Comparison of ENCODE assay signal across 8 mouse cellular contexts in genomic region chr8:105473816-105474606, GRCm38 (mm10). TPM values are rescaled to one million over a fixed set of nuclear protein-coding genes. Genes with fewer than 3 reads are reported as not detected.
DNase-seq lines count a peak whose midpoint lies in the region; ATAC-seq lines count a peak whose summit lies in the region.

No protein-coding gene starts in this region.

- DNase-seq in cerebellum, postnatal 10 days, result peak; percentile 65
- no peak for DNase-seq in cerebellum, adult 18-20 months
- peak; percentile 69 for DNase-seq in embryonic facial prominence, embryonic 11.5 days (ENCODE audit: low spot score)
- DNase-seq in kidney, postnatal 25 days, result peak; percentile 65 to 84
- no peak for DNase-seq in left cerebral cortex, adult 18-20 months (ENCODE audit: low spot score in 2 of 2)

- H3K36me3 ChIP-seq in embryonic facial prominence, embryonic 11.5 days (replicated peaks; ENCODE audit: control insufficient read depth, insufficient read depth, low read depth, low read length), result no peaks in the 10 kb centered on the region
- H3K36me3 ChIP-seq in heart, embryonic 14.5 days (ENCODE audit: control insufficient read depth, insufficient read depth, low read length), result 0 out of 2 replicates have a peak, but pooled peaks cover 9% of the 10 kb centered on the region
- no peaks in the 10 kb centered on the region for H3K36me3 ChIP-seq in midbrain, embryonic 12.5 days

- H3K4me2 ChIP-seq in embryonic facial prominence, embryonic 11.5 days (ENCODE audit: low read depth, low read length), result 0 out of 2 replicates have a peak overlapping the region, but pooled peaks have one; percentile 10
- H3K4me2 ChIP-seq in heart, embryonic 14.5 days (ENCODE audit: low read length), result peak overlapping the region; percentile 19
- peak overlapping the region; percentile 19 for H3K4me2 ChIP-seq in midbrain, embryonic 12.5 days (replicated peaks)

- no peak overlapping the region for H3K9ac ChIP-seq in embryonic facial prominence, embryonic 11.5 days (replicated peaks; ENCODE audit: low read length)
- H3K9ac ChIP-seq in heart, embryonic 14.5 days (ENCODE audit: low read length), result no peak overlapping the region
- H3K9ac ChIP-seq in midbrain, embryonic 12.5 days (replicated peaks), result peak overlapping the region; percentile 46; the same call in 1 of the 2 replicates

- peaks cover 11% of the 10 kb centered on the region for H3K4me1 ChIP-seq in embryonic facial prominence, embryonic 11.5 days (ENCODE audit: control insufficient read depth, insufficient read depth, low read length)
- H3K4me1 ChIP-seq in heart, embryonic 14.5 days (ENCODE audit: control insufficient read depth in 2 of 2, insufficient read depth in 2 of 2, low read length in 2 of 2), result peaks cover 38 to 53% of the 10 kb centered on the region in 2 experiments
- peaks cover 58% of the 10 kb centered on the region for H3K4me1 ChIP-seq in midbrain, embryonic 12.5 days

- no peaks in the 10 kb centered on the region for H3K9me3 ChIP-seq in embryonic facial prominence, embryonic 11.5 days (replicated peaks; ENCODE audit: control insufficient read depth, low read length)
- H3K9me3 ChIP-seq in heart, embryonic 14.5 days (ENCODE audit: control insufficient read depth, low read length), result no peaks in the 10 kb centered on the region
- no peaks in the 10 kb centered on the region for H3K9me3 ChIP-seq in midbrain, embryonic 12.5 days

- no peak for ATAC-seq in embryonic facial prominence, embryonic 11.5 days (replicated peaks; ENCODE audit: insufficient number of reproducible peaks, low FRiP score, low TSS enrichment, low read depth)
- no peak for ATAC-seq in heart, embryonic 14.5 days (ENCODE audit: insufficient number of reproducible peaks, insufficient read depth, low FRiP score, low read depth)
- no peak for ATAC-seq in midbrain, embryonic 12.5 days (ENCODE audit: low FRiP score, low read depth)
- ATAC-seq in activated CD4-positive, CD25-positive, alpha-beta regulatory T cell, adult 4 months, result no peak

- 25% methylated on average over 17 of the region's 17 CpGs for WGBS in embryonic facial prominence, embryonic 11.5 days
- WGBS in heart, embryonic 14.5 days, result 35% methylated on average over 17 of the region's 17 CpGs
- WGBS in midbrain, embryonic 12.5 days, result 27% methylated on average over 17 of the region's 17 CpGs

- H3K27ac ChIP-seq in embryonic facial prominence, embryonic 11.5 days (replicated peaks; ENCODE audit: low read depth, low read length), result no peak overlapping the region
- no peak overlapping the region for H3K27ac ChIP-seq in heart, embryonic 14.5 days (replicated peaks in 1 of 2; ENCODE audit: control insufficient read depth in 1 of 2, insufficient read depth in 1 of 2, low read depth in 2 of 2, low read length in 2 of 2)
- peak overlapping the region; percentile 44 for H3K27ac ChIP-seq in midbrain, embryonic 12.5 days (replicated peaks)

- peaks cover 22% of the 10 kb centered on the region for H3K27me3 ChIP-seq in embryonic facial prominence, embryonic 11.5 days (ENCODE audit: control insufficient read depth, insufficient read depth, low read length)
- 0 out of 2 replicates have a peak, but pooled peaks cover 3% of the 10 kb centered on the region for H3K27me3 ChIP-seq in heart, embryonic 14.5 days (ENCODE audit: control insufficient read depth, insufficient read depth, low read length)
- H3K27me3 ChIP-seq in midbrain, embryonic 12.5 days, result peaks cover 34% of the 10 kb centered on the region

- H3K4me3 ChIP-seq in embryonic facial prominence, embryonic 11.5 days (ENCODE audit: low read depth, low read length), result no peak overlapping the region
- no peak overlapping the region for H3K4me3 ChIP-seq in heart, embryonic 14.5 days (ENCODE audit: control insufficient read depth in 1 of 2, insufficient read depth in 1 of 2, low read depth in 1 of 2, low read length in 2 of 2)
- H3K4me3 ChIP-seq in midbrain, embryonic 12.5 days, result no peak overlapping the region

RNA-seq across cellular contexts. Expression of gene Tppp3, which starts 2.7 kb away (rescaled TPM):
- polyA plus RNA-seq in embryonic facial prominence, embryonic 11.5 days (2014; fragmentation: Nextera tagmentation; extraction: Ambion mirVana), result 49.5 and 59.1 TPM in 2 replicates
- polyA plus RNA-seq in heart, embryonic 14.5 days (2014; fragmentation: Nextera tagmentation; extraction: Ambion mirVana), result 11.6 and 15.3 TPM in 2 replicates
- polyA plus RNA-seq in midbrain, embryonic 12.5 days (2016; fragmentation: Nextera tagmentation; extraction: Ambion mirVana), result 86.8 and 94.2 TPM in 2 replicates
- under 1 TPM; 0.50 to 0.60 TPM for polyA plus RNA-seq in activated CD4-positive, CD25-positive, alpha-beta regulatory T cell, adult 4 months (2017; shearing (Covaris generic))
- 10 to 100 TPM; 47.0 to 48.3 TPM for total RNA-seq in left cerebral cortex, adult 18-20 months (2021)

RNA-seq across cellular contexts. Expression of gene Zdhhc1, which starts 22.7 kb away (rescaled TPM):
- polyA plus RNA-seq in embryonic facial prominence, embryonic 11.5 days (2014; fragmentation: Nextera tagmentation; extraction: Ambion mirVana), result 15.0 and 17.9 TPM in 2 replicates
- polyA plus RNA-seq in heart, embryonic 14.5 days (2014; fragmentation: Nextera tagmentation; extraction: Ambion mirVana), result 21.8 and 24.5 TPM in 2 replicates
- 29.9 and 30.9 TPM in 2 replicates for polyA plus RNA-seq in midbrain, embryonic 12.5 days (2016; fragmentation: Nextera tagmentation; extraction: Ambion mirVana)
- polyA plus RNA-seq in activated CD4-positive, CD25-positive, alpha-beta regulatory T cell, adult 4 months (2017; shearing (Covaris generic)), result under 1 TPM; 0.43 to 0.62 TPM
- total RNA-seq in left cerebral cortex, adult 18-20 months (2021), result 10 to 100 TPM; 41.8 to 42.5 TPM

RNA-seq across cellular contexts. Expression of gene Hsd11b2, which starts 44.5 kb away (rescaled TPM):
- 11.9 and 12.6 TPM in 2 replicates for polyA plus RNA-seq in embryonic facial prominence, embryonic 11.5 days (2014; fragmentation: Nextera tagmentation; extraction: Ambion mirVana)
- polyA plus RNA-seq in heart, embryonic 14.5 days (2014; fragmentation: Nextera tagmentation; extraction: Ambion mirVana), result 0.46 and 0.59 TPM in 2 replicates
- 20.1 and 23.5 TPM in 2 replicates for polyA plus RNA-seq in midbrain, embryonic 12.5 days (2016; fragmentation: Nextera tagmentation; extraction: Ambion mirVana)
- not detected for polyA plus RNA-seq in activated CD4-positive, CD25-positive, alpha-beta regulatory T cell, adult 4 months (2017; shearing (Covaris generic))
- not detected for total RNA-seq in left cerebral cortex, adult 18-20 months (2021)

Comparison
In these comparisons a context has a peak if more than half of its experiments do, and no peak if none do; other contexts are left out.
1. DNase-seq: peak in cerebellum, postnatal 10 days (2 of 2), embryonic facial prominence, embryonic 11.5 days (single experiment) and kidney, postnatal 25 days (2 of 2); none in cerebellum, adult 18-20 months (0 of 2) and left cerebral cortex, adult 18-20 months (0 of 2).
2. Peak in every context shown above with its lines, with median percentiles within 50 percentile points of each other: H3K4me2 ChIP-seq.